Mouse (Mus musculus): ENCODE data around the gene Cyb561.

- TF ChIP-seq POLR2A (IDR thresholded peaks at IDR 0.05; ENCODE audit: insufficient read depth, low read length): no peak
- TF ChIP-seq CTCF (IDR thresholded peaks at IDR 0.05; ENCODE audit: low read depth, low read length): no peak
These were observed 46.9 kb upstream of the Cyb561 start for GRCm38 (mm10) chr11:106000062-106000461.

Data from ES-Bruce4 (cell line).